Mouse (Mus musculus) megakaryocyte-erythroid progenitor cell, adult 5-6 weeks (primary cell): ENCODE results near the gene Cacna1h. TPM values are rescaled to one million over a fixed set of nuclear protein-coding genes. Genes with fewer than 3 reads are reported as not detected.

Source experiments
- ATAC-seq: replicated peaks from 2 replicates; pipeline ENCODE4 v1.8.0; 2016; ENCODE audit warnings: mild to moderate bottlenecking, inconsistent platforms; ENCODE audit not compliant: severe bottlenecking, poor library complexity, low FRiP score, low TSS enrichment
- total RNA-seq, 2 experiments: library from RNA; stranded (forward) in 1 of 2; stranded (reverse) in 1 of 2; fragments of 200-1000, 215-1000 nt in 1 of 2; fragments of >200 nt in 1 of 2; fragmentation: Nextera tagmentation in 1 of 2; gene quantifications; 2 replicates each; pipeline ENCODE4 v1.2.3; 2014 to 2017

Cacna1h gene
- total RNA-seq, 2 experiments from 2014 or later: 3.8 TPM; not detected in 1

- ATAC-seq: no peak
Observed at GRCm38 (mm10) chr17:25450329-25450728, 16.7 kb upstream of the Cacna1h start.

- no peak for ATAC-seq
Observed at GRCm38 (mm10) chr17:25447865-25448264, 14.3 kb upstream of the Cacna1h start.

GRCm38 (mm10) chr17:25445841-25446240, 12.3 kb upstream of the Cacna1h start:
- ATAC-seq: no peak

- no peak for ATAC-seq
Observed at GRCm38 (mm10) chr17:25445074-25445473, 11.5 kb upstream of the Cacna1h start.

GRCm38 (mm10) chr17:25442889-25443288, 9.3 kb upstream of the Cacna1h start:
- no peak for ATAC-seq

GRCm38 (mm10) chr17:25441417-25441816, 7.8 kb upstream of the Cacna1h start:
- no peak for ATAC-seq

- ATAC-seq: no peak
Observed at GRCm38 (mm10) chr17:25433223-25433616, 363 bp downstream of the Cacna1h start.

GRCm38 (mm10) chr17:25432433-25433181, 976 bp downstream of the Cacna1h start:
- ATAC-seq: 0 out of 2 replicates have a peak, but pooled peaks have one; percentile 4

- ATAC-seq: no peak
Observed at GRCm38 (mm10) chr17:25430534-25430933, 3.0 kb downstream of the Cacna1h start.

- no peak for ATAC-seq
Observed at GRCm38 (mm10) chr17:25429886-25430285, 3.7 kb downstream of the Cacna1h start.

- ATAC-seq: no peak
Observed at GRCm38 (mm10) chr17:25429240-25429639, 4.3 kb downstream of the Cacna1h start.

- no peak for ATAC-seq
Observed at GRCm38 (mm10) chr17:25427441-25427840, 6.1 kb downstream of the Cacna1h start.

GRCm38 (mm10) chr17:25425996-25426395, 7.6 kb downstream of the Cacna1h start:
- ATAC-seq: no peak

GRCm38 (mm10) chr17:25424526-25425080, 9.0 kb downstream of the Cacna1h start:
- no peak for ATAC-seq

- no peak for ATAC-seq
Observed at GRCm38 (mm10) chr17:25420998-25421397, 12.6 kb downstream of the Cacna1h start.

- no peak for ATAC-seq
Observed at GRCm38 (mm10) chr17:25418926-25419325, 14.7 kb downstream of the Cacna1h start.

- ATAC-seq: no peak
Observed at GRCm38 (mm10) chr17:25417990-25418389, 15.6 kb downstream of the Cacna1h start.

- no peak for ATAC-seq
Observed at GRCm38 (mm10) chr17:25416219-25416618, 17.4 kb downstream of the Cacna1h start.

GRCm38 (mm10) chr17:25415421-25415913, 18.1 kb downstream of the Cacna1h start:
- ATAC-seq: no peak

GRCm38 (mm10) chr17:25414917-25415316, 18.7 kb downstream of the Cacna1h start:
- ATAC-seq: no peak

- no peak for ATAC-seq
Observed at GRCm38 (mm10) chr17:25414209-25414608, 19.4 kb downstream of the Cacna1h start.
